Mouse (Mus musculus) midbrain, embryonic 12.5 days (tissue): ENCODE measurements around the gene Lrrc51. TPM values are rescaled to one million over a fixed set of nuclear protein-coding genes. Genes with fewer than 3 reads are reported as not detected.

Source experiments
- ATAC-seq: fragments of 200-750 bp; cut with Nextera tagmentation; 2 replicates; pipeline ENCODE4 v1.8.0; 2017; ENCODE audit warnings: low read depth, moderate TSS enrichment, moderate library complexity; ENCODE audit not compliant: low FRiP score
- H3K27ac ChIP-seq: fragments of 300-500 bp; sonication (generic); replicated peaks from 2 replicates; pipeline ENCODE4 v1.5.1; 2016; ENCODE audit warnings: mild to moderate bottlenecking
- H3K27me3 ChIP-seq: fragments of 300-500 bp; sonication (generic); 2 replicates; pipeline ENCODE4 v1.6.1; 2016; ENCODE audit warnings: mild to moderate bottlenecking
- H3K36me3 ChIP-seq: fragments of 300-500 bp; sonication (generic); 2 replicates; pipeline ENCODE4 v1.6.1; 2016
- H3K4me1 ChIP-seq: fragments of 300-500 bp; sonication (generic); 2 replicates; pipeline ENCODE4 v1.6.1; 2016
- H3K4me2 ChIP-seq: fragments of 300-500 bp; sonication (generic); replicated peaks from 2 replicates; pipeline ENCODE4 v1.6.1; 2016; ENCODE audit warnings: mild to moderate bottlenecking, moderate library complexity
- H3K4me3 ChIP-seq: fragments of 300-500 bp; sonication (generic); 2 replicates; pipeline ENCODE4 v1.5.1; 2016; ENCODE audit warnings: mild to moderate bottlenecking
- H3K9ac ChIP-seq: fragments of 300-500 bp; sonication (generic); replicated peaks from 2 replicates; pipeline ENCODE4 v1.6.1; 2016; ENCODE audit warnings: mild to moderate bottlenecking, moderate library complexity
- H3K9me3 ChIP-seq: fragments of 300-500 bp; sonication (generic); 2 replicates; pipeline ENCODE4 v1.6.1; 2016; ENCODE audit warnings: mild to moderate bottlenecking
- WGBS: fragments of 180-500 bp; shearing (Covaris S2); methylation state at CpG from one replicate; pipeline ENCODE4 v1.1.7; 2016; 5-methylcytosine and 5-hydroxymethylcytosine counted together
- polyA plus RNA-seq: library from polyadenylated mRNA; unstranded; fragments of >200 nt; fragmentation: Nextera tagmentation; extraction: Ambion mirVana; gene quantifications from 2 replicates; pipeline ENCODE4 v1.2.1, GENCODE M21; 2016

Gene Lrrc51
- polyA plus RNA-seq, 1 experiment from 2014 or later, result 6.5 TPM

DNA sequence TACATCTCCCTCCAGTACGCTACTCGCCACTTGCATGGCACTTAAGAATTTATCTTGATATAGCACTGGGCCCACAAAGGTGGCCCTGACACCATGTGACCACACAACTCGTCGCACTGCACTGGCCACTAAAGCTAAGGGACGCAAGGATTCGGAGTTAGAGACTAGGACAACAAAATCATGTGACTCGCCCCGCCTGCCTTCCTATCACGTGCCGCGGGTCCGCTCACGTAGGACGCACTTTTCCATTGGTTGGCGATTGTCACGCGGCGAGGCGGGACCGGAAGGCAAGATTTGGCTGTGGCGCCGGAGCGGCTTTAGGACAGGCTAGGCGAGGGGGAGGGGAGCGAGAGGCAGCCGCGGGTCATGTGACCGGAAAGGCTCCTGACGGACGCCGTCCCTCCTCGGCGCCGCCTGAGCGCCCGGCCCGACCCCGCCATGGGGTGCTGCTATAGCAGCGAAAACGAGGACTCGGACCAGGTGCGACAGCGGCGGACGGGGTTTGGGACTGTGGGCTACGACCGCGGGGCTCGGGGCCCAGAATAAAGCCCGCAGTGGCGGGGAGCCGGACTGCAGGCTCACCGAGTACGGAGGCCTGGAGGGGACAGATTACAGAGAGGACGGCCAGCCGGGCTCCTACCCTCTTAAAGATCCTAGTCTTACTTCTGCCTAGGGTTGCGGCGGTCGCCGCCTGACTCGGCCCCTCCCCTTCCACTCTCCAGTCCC lies 28.0 kb downstream of the Lrrc51 start, which contains the start of gene Lamtor1:
Lamtor1 (plus strand) TSS at position 344 of the 726 bp plus-strand sequence.
- H3K36me3 ChIP-seq, result peaks cover 25% of the 10 kb centered on the region
- no peaks in the 10 kb centered on the region for H3K9me3 ChIP-seq
- no peaks in the 10 kb centered on the region for H3K27me3 ChIP-seq
- under 1% methylated on average over 57 of the region's 61 CpGs for WGBS
- peak within 1 kb of the TSS; percentile 63 for H3K4me3 ChIP-seq
- peak within 1 kb of the TSS; percentile 78 for H3K9ac ChIP-seq
- ATAC-seq, result peak; percentile 98
- H3K4me2 ChIP-seq, result peak within 1 kb of the TSS; percentile 67
- peak within 1 kb of the TSS; percentile 92 for H3K27ac ChIP-seq
- peaks cover 22% of the 10 kb centered on the region for H3K4me1 ChIP-seq

DNA sequence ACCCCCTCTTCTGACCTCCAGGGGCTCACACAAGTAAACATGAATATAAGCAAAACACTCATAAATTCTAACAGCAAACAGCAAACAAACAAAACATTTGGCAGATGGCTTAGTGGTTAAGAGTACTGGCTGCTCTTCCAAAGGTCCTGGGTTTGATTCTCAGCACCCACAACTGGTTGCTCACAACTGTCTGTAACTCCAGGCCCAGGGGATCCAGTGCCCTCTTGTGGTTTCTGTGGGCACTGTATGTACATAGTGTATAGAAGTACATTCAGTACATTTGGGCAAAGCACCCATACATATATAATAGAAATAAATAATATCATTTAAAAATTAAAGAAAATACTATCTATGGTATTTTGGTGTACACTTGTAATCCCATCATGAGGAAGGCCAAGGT lies 30.8 kb downstream of the Lrrc51 start:
- ATAC-seq, result no peak
- Histone ChIP-seq H3K4me2 (no peak overlapping the region), H3K9me3 (no peaks in the 10 kb centered on the region), H3K36me3 (peaks cover 12% of the 10 kb centered on the region), H3K9ac (no peak overlapping the region), H3K27ac (no peak overlapping the region), H3K27me3 (no peaks in the 10 kb centered on the region), H3K4me1 (peaks cover 17% of the 10 kb centered on the region), H3K4me3 (no peak overlapping the region)

DNA sequence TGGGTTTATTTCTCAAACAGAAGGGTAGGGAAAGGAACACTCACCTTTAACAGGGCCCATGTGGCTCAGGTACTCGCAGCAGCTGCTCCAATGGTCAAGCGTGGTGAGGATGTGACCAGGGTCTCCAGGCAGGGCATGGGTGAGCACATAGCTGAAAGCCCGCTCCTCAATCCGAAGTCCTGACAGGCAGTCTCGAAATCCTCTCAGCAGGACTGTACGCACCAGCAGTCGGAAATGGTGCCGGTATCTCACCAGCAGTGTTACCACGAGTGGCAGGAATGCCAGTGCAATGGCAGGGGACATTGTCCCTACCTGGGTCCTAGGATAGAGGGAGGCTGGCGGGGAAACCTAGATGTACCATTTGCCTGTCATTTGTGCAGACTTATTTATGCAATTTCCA lies 31.7 kb downstream of the Lrrc51 start:
- Histone ChIP-seq H3K36me3 (peaks cover 12% of the 10 kb centered on the region), H3K4me2 (no peak overlapping the region), H3K27ac (no peak overlapping the region), H3K4me1 (peaks cover 16% of the 10 kb centered on the region), H3K9ac (no peak overlapping the region), H3K9me3 (no peaks in the 10 kb centered on the region), H3K27me3 (no peaks in the 10 kb centered on the region), H3K4me3 (no peak overlapping the region)
- no peak for ATAC-seq
- 93% methylated on average over 10 of the region's 10 CpGs for WGBS

DNA sequence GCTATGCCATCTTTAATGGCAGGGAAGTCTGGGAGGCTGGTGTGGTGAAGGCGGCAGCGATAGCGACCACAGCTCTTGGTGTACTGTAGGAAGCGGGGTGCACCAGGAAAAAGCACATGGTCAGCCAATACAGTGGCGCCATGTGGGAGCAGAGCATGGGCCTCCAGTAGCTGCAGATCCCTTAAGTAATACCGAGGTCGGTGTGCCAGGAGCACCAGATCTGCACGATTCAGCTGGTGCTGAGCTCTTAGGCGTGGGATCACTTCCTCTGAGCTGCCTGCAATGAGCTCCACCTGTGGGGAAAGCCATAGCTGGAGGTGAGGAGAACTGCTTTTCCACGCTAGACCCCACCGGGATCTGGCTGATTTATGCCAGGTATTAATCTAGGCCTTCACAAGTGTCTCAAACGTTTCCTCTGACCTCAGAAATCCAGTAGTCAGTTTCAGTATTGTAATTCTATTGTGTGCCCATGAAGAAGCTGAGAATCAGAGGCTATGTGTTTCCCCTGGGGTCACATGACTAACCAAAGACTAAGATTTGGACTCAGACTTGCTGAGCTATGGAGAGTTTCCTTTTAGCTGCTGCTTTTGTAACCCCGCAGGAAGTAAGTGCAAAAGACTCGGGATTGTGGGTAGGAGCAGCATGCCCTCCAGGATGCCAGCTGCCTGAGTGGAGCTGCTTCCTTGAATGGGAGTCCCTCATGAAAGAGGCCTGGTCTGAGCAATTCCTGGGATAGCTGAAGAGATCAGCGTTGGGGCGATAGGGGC lies 33.2 kb downstream of the Lrrc51 start:
- whole genome bisulfite sequencing, result 92% methylated on average over 16 of the region's 16 CpGs
- Histone ChIP-seq H3K27me3 (no peaks in the 10 kb centered on the region), H3K4me1 (peaks cover 10% of the 10 kb centered on the region), H3K27ac (no peak overlapping the region), H3K4me3 (no peak overlapping the region), H3K4me2 (no peak overlapping the region), H3K9ac (no peak overlapping the region), H3K36me3 (peaks cover 12% of the 10 kb centered on the region), H3K9me3 (no peaks in the 10 kb centered on the region)
- no peak for ATAC-seq

GRCm38 (mm10) chr7:101896104-101897066 lies 37.3 kb downstream of the Lrrc51 start:
- H3K27ac ChIP-seq, result peak overlapping the region; percentile 87
- no peaks in the 10 kb centered on the region for H3K36me3 ChIP-seq
- H3K9me3 ChIP-seq, result no peaks in the 10 kb centered on the region
- H3K9ac ChIP-seq, result peak overlapping the region; percentile 60
- peak; percentile 98 for ATAC-seq
- peaks cover 6% of the 10 kb centered on the region for H3K4me1 ChIP-seq
- WGBS, result under 1% methylated on average over 57 of the region's 57 CpGs
- H3K27me3 ChIP-seq, result no peaks in the 10 kb centered on the region
- peak overlapping the region; percentile 53 for H3K4me2 ChIP-seq
- peak overlapping the region; percentile 62 for H3K4me3 ChIP-seq

GRCm38 (mm10) chr7:101895695-101896094 lies 38.0 kb downstream of the Lrrc51 start:
- Histone ChIP-seq H3K27me3 (no peaks in the 10 kb centered on the region), H3K27ac (peak overlapping the region; percentile 87), H3K4me3 (peak overlapping the region; percentile 62), H3K4me2 (peak overlapping the region; percentile 53), H3K4me1 (peaks cover 6% of the 10 kb centered on the region), H3K9me3 (no peaks in the 10 kb centered on the region), H3K36me3 (no peaks in the 10 kb centered on the region), H3K9ac (peak overlapping the region; percentile 60)
- no peak for ATAC-seq
- WGBS, result 45% methylated on average over 9 of the region's 9 CpGs

DNA sequence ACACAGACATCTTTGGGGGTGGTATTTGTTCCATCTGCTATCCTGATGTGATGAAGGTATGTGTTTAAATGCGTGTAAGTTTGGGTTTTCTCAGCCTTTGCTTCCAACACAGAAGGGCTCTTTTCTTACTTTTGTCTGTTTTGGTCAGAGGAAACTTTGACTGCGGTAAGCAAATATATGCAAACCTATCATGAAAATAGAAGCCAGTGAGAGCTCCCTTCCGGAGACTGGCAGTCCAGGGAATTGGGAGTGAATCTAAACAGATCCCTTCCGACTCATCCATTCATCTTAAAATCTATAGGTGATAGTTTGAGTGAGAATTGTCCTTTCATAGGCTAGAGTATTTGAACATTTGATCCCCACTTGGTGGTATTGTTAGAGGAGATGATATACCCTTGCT lies 45.2 kb downstream of the Lrrc51 start:
- Histone ChIP-seq H3K4me2 (no peak overlapping the region), H3K4me1 (no peaks in the 10 kb centered on the region), H3K9ac (no peak overlapping the region), H3K27ac (no peak overlapping the region), H3K4me3 (no peak overlapping the region), H3K36me3 (no peaks in the 10 kb centered on the region), H3K27me3 (no peaks in the 10 kb centered on the region), H3K9me3 (no peaks in the 10 kb centered on the region)
- 84% methylated on average over 4 of the region's 4 CpGs for WGBS
- no peak for ATAC-seq

GRCm38 (mm10) chr7:101886274-101886673 lies 47.4 kb downstream of the Lrrc51 start:
- Histone ChIP-seq H3K4me2 (no peak overlapping the region), H3K27ac (no peak overlapping the region), H3K9me3 (no peaks in the 10 kb centered on the region), H3K4me3 (no peak overlapping the region), H3K36me3 (no peaks in the 10 kb centered on the region), H3K4me1 (no peaks in the 10 kb centered on the region), H3K27me3 (no peaks in the 10 kb centered on the region), H3K9ac (no peak overlapping the region; the same call in 1 of the 2 replicates)
- ATAC-seq, result no peak
- WGBS, result 91% methylated on average over 6 of the region's 6 CpGs

GRCm38 (mm10) chr7:101884160-101884559 lies 49.5 kb downstream of the Lrrc51 start:
- Histone ChIP-seq H3K9ac (no peak overlapping the region), H3K4me3 (no peak overlapping the region), H3K9me3 (no peaks in the 10 kb centered on the region), H3K27me3 (no peaks in the 10 kb centered on the region), H3K4me1 (no peaks in the 10 kb centered on the region), H3K36me3 (no peaks in the 10 kb centered on the region), H3K4me2 (no peak overlapping the region), H3K27ac (no peak overlapping the region)
- WGBS, result 94% methylated on average over 4 of the region's 4 CpGs
- no peak for ATAC-seq

DNA sequence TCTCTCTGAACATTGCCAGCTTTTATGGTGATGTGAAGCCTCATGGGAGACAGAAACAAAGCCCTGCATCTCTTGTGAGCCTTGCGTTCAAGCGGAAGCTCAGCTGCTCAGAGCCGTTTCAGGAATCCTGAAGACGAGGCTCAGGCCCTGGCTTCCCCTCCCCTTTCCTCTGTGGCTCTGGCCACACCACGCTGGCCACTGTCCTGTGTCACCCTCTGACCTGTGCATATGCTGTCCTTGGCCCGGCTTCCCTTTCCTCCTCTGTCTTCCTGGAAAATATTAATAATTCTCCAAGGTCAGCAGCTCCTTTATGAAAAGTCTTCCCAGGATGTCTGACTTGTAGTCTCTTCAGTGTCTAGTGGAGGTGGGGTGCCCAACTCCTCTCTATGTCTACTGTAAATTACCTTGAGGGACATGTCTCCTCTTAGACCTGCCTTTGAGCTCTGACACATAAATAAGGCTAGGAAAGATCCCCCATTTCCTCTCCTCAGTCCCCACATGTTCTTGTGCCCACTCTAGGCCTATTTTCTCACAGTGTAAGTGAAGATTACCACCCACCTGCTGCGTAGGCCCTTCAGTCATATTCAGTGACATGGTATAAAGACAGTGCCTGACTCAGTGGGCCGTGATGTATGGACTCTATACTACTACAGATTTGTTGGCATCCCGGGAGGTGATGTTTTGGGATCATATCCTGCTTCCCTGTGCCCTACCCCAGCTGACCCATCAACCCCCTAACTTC lies 51.1 kb downstream of the Lrrc51 start:
- Histone ChIP-seq H3K4me2 (no peak overlapping the region), H3K27me3 (no peaks in the 10 kb centered on the region), H3K4me1 (no peaks in the 10 kb centered on the region), H3K9me3 (no peaks in the 10 kb centered on the region), H3K9ac (no peak overlapping the region), H3K27ac (no peak overlapping the region), H3K4me3 (no peak overlapping the region), H3K36me3 (no peaks in the 10 kb centered on the region)
- 71% methylated on average over 9 of the region's 9 CpGs for WGBS
- no peak for ATAC-seq

GRCm38 (mm10) chr7:101880855-101881254 lies 52.8 kb downstream of the Lrrc51 start:
- no peak for ATAC-seq
- no peak overlapping the region for H3K9ac ChIP-seq
- no peaks in the 10 kb centered on the region for H3K4me1 ChIP-seq
- H3K36me3 ChIP-seq, result no peaks in the 10 kb centered on the region
- 79% methylated on average over 4 of the region's 4 CpGs for WGBS
- no peaks in the 10 kb centered on the region for H3K27me3 ChIP-seq
- H3K4me2 ChIP-seq, result no peak overlapping the region
- H3K9me3 ChIP-seq, result no peaks in the 10 kb centered on the region
- H3K27ac ChIP-seq, result no peak overlapping the region
- H3K4me3 ChIP-seq, result no peak overlapping the region
